Mouse (Mus musculus) hindbrain, postnatal 0 days (tissue): Measurements from ENCODE around the gene St8sia1. TPM values are rescaled to one million over a fixed set of nuclear protein-coding genes. Genes with fewer than 3 reads are reported as not detected.

Experiments
- ATAC-seq: fragments of 200-750 bp; cut with Nextera tagmentation; 2 replicates; pipeline ENCODE4 v1.8.0; 2017; ENCODE audit warnings: mild to moderate bottlenecking, moderate TSS enrichment, moderate library complexity
- DNase-seq: peaks from one replicate; pipeline ENCODE4 v3.0.0-alpha.2; 2015; ENCODE audit warnings: low spot score
- H3K27ac ChIP-seq: fragments of 300-500 bp; sonication (generic); 2 replicates; pipeline ENCODE4 v1.5.1; 2014; ENCODE audit warnings: mild to moderate bottlenecking
- H3K27me3 ChIP-seq: fragments of 300-500 bp; sonication (generic); 2 replicates; pipeline ENCODE4 v1.6.1; 2014; ENCODE audit warnings: low read length, mixed read lengths; ENCODE audit not compliant: insufficient read depth
- H3K36me3 ChIP-seq: fragments of 300-500 bp; sonication (generic); 2 replicates; pipeline ENCODE4 v1.6.1; 2014; ENCODE audit warnings: low read length, mixed read lengths; ENCODE audit not compliant: insufficient read depth
- H3K4me1 ChIP-seq: fragments of 300-500 bp; sonication (generic); 2 replicates; pipeline ENCODE4 v1.6.1; 2014; ENCODE audit warnings: antibody characterized with exemption, low read length, mixed read lengths; ENCODE audit not compliant: insufficient read depth
- H3K4me2 ChIP-seq: fragments of 300-500 bp; sonication (generic); 2 replicates; pipeline ENCODE4 v1.6.1; 2014; ENCODE audit warnings: low read depth, mild to moderate bottlenecking, low read length, moderate library complexity, mixed read lengths
- H3K4me3 ChIP-seq: fragments of 300-500 bp; sonication (generic); 2 replicates; pipeline ENCODE4 v1.5.1; 2014; ENCODE audit warnings: low read length
- H3K9ac ChIP-seq: fragments of 300-500 bp; sonication (generic); replicated peaks from 2 replicates; pipeline ENCODE4 v1.6.1; 2014; ENCODE audit warnings: mild to moderate bottlenecking, low read length, moderate library complexity, mixed read lengths
- H3K9me3 ChIP-seq: fragments of 300-500 bp; sonication (generic); 2 replicates; pipeline ENCODE4 v1.6.1; 2016; ENCODE audit warnings: low read length, mixed read lengths
- CTCF ChIP-seq: IDR thresholded peaks from 2 replicates; pipeline ENCODE4 v1.5.1; 2016; ENCODE audit warnings: antibody characterized with exemption, control low read depth, low read depth
- WGBS: fragments of 180-500 bp; shearing (Covaris S2); extraction: QIAGEN DNeasy Blood & Tissue Kit; methylation state at CpG from one replicate; pipeline ENCODE4 v1.1.7; 2014; 5-methylcytosine and 5-hydroxymethylcytosine counted together
- polyA plus RNA-seq: library from polyadenylated mRNA; unstranded; fragments of >200 nt; fragmentation: Nextera tagmentation; extraction: Ambion mirVana; gene quantifications from 2 replicates; pipeline ENCODE4 v1.2.1, GENCODE M21; 2015
- total RNA-seq: library from RNA; depleted of rRNA; stranded (reverse); fragments of >200 nt; gene quantifications from 2 replicates; pipeline ENCODE4 v1.2.3, GENCODE M21; 2014

Gene St8sia1
- total and polyA plus RNA-seq, 2 experiments from 2014 or later = 3.7 to 18.0 TPM

- DNase-seq = no peak
- Histone ChIP-seq H3K4me3 (no peak overlapping the region), H3K36me3 (no peaks in the 10 kb centered on the region), H3K27ac (no peak overlapping the region), H3K9ac (no peak overlapping the region), H3K27me3 (no peaks in the 10 kb centered on the region), H3K9me3 (no peaks in the 10 kb centered on the region), H3K4me1 (no peaks in the 10 kb centered on the region), H3K4me2 (no peak overlapping the region)
- 71% methylated on average over 3 of the region's 3 CpGs for WGBS
- no peak for TF ChIP-seq CTCF
- no peak for ATAC-seq
Measured at GRCm38 (mm10) chr6:142996887-142997286, 32.6 kb upstream of the St8sia1 start.

- WGBS = 75% methylated on average over 5 of the region's 5 CpGs
- no peak overlapping the region for H3K9ac ChIP-seq
Measured at GRCm38 (mm10) chr6:142995567-142995966, 31.3 kb upstream of the St8sia1 start.

GRCm38 (mm10) chr6:142994821-142995220 is 30.6 kb upstream of the St8sia1 start:
- no peak for DNase-seq
- 45% methylated on average over 7 of the region's 7 CpGs for WGBS
- no peak for ATAC-seq
- no peak overlapping the region for H3K4me3 ChIP-seq
- H3K27me3 ChIP-seq = no peaks in the 10 kb centered on the region
- H3K36me3 ChIP-seq = no peaks in the 10 kb centered on the region
- H3K4me1 ChIP-seq = no peaks in the 10 kb centered on the region
- no peaks in the 10 kb centered on the region for H3K9me3 ChIP-seq
- no peak overlapping the region for H3K9ac ChIP-seq
- no peak overlapping the region for H3K4me2 ChIP-seq
- TF ChIP-seq CTCF = no peak
- H3K27ac ChIP-seq = no peak overlapping the region

More at GRCm38 (mm10) chr6:142995567-142995966, 31.3 kb upstream of the St8sia1 start:
- Histone ChIP-seq H3K27me3 (no peaks in the 10 kb centered on the region), H3K9me3 (no peaks in the 10 kb centered on the region), H3K4me3 (no peak overlapping the region), H3K27ac (no peak overlapping the region), H3K36me3 (no peaks in the 10 kb centered on the region), H3K4me2 (no peak overlapping the region), H3K4me1 (no peaks in the 10 kb centered on the region)
- DNase-seq (no peak), ATAC-seq (no peak)
- TF ChIP-seq CTCF = no peak

GRCm38 (mm10) chr6:142993705-142994698 is 29.8 kb upstream of the St8sia1 start:
- Histone ChIP-seq H3K9ac (no peak overlapping the region), H3K4me3 (no peak overlapping the region), H3K27me3 (no peaks in the 10 kb centered on the region), H3K9me3 (no peaks in the 10 kb centered on the region), H3K27ac (no peak overlapping the region), H3K4me2 (no peak overlapping the region), H3K36me3 (no peaks in the 10 kb centered on the region), H3K4me1 (no peaks in the 10 kb centered on the region)
- WGBS = 26% methylated on average over 14 of the region's 14 CpGs
- TF ChIP-seq CTCF = 0 out of 2 replicates have a peak, but pooled peaks have one; percentile 5
- DNase-seq (no peak), ATAC-seq (no peak; the same call in 1 of the 2 replicates)

- Histone ChIP-seq H3K36me3 (no peaks in the 10 kb centered on the region), H3K27me3 (no peaks in the 10 kb centered on the region), H3K27ac (no peak overlapping the region), H3K9me3 (no peaks in the 10 kb centered on the region), H3K4me1 (no peaks in the 10 kb centered on the region), H3K4me3 (no peak overlapping the region), H3K9ac (no peak overlapping the region), H3K4me2 (no peak overlapping the region)
- DNase-seq (no peak), ATAC-seq (no peak)
- 69% methylated on average over 2 of the region's 2 CpGs for WGBS
- TF ChIP-seq CTCF = no peak
Measured at GRCm38 (mm10) chr6:142992971-142993370, 28.7 kb upstream of the St8sia1 start.

- Histone ChIP-seq H3K4me1 (no peaks in the 10 kb centered on the region), H3K27me3 (no peaks in the 10 kb centered on the region), H3K4me2 (no peak overlapping the region), H3K9me3 (no peaks in the 10 kb centered on the region), H3K9ac (no peak overlapping the region), H3K36me3 (no peaks in the 10 kb centered on the region), H3K27ac (no peak overlapping the region), H3K4me3 (no peak overlapping the region)
- 51% methylated on average over 7 of the region's 7 CpGs for WGBS
- ATAC-seq (no peak), DNase-seq (no peak)
- TF ChIP-seq CTCF = no peak
Measured at GRCm38 (mm10) chr6:142992099-142992498, 27.8 kb upstream of the St8sia1 start.
